Mouse (Mus musculus) telencephalon, adult 2 months (tissue): ENCODE results near the gene Flrt1.
"Not testable (repeated sequence)": the region's sequence is repeated elsewhere in the genome, so short reads cannot be mapped to it uniquely, and the experiment has no call there.

ENCODE experiments used
- DNase-seq: peaks from one replicate; pipeline ENCODE4 v3.0.0-alpha.2; 2011; ENCODE audit warnings: low read depth, low spot score

Gene Flrt1

GRCm38 (mm10) chr19:7103349-7103992 is 2.1 kb downstream of the Flrt1 start:
- no peak for DNase-seq

- DNase-seq = no peak
These were observed 3.5 kb downstream of the Flrt1 start for GRCm38 (mm10) chr19:7102039-7102438.

- no peak for DNase-seq
These were observed 5.8 kb downstream of the Flrt1 start for GRCm38 (mm10) chr19:7099620-7100155.

- no peak for DNase-seq
These were observed 12.8 kb downstream of the Flrt1 start for GRCm38 (mm10) chr19:7092756-7093155.

GRCm38 (mm10) chr19:7091448-7092050 is 14.0 kb downstream of the Flrt1 start:
- no peak for DNase-seq

GRCm38 (mm10) chr19:7090369-7091064 is 15.0 kb downstream of the Flrt1 start:
- no peak for DNase-seq

GRCm38 (mm10) chr19:7089842-7090251 is 15.7 kb downstream of the Flrt1 start:
- DNase-seq = no peak

GRCm38 (mm10) chr19:7089050-7089449 is 16.5 kb downstream of the Flrt1 start:
- no peak for DNase-seq

GRCm38 (mm10) chr19:7088558-7088957 is 17.0 kb downstream of the Flrt1 start:
- DNase-seq = no peak

GRCm38 (mm10) chr19:7084734-7085133 is 20.8 kb downstream of the Flrt1 start:
- no peak for DNase-seq

GRCm38 (mm10) chr19:7083035-7083794 is 22.3 kb downstream of the Flrt1 start:
- DNase-seq = peak; percentile 60

- peak; percentile 75 for DNase-seq
These were observed 23.8 kb downstream of the Flrt1 start for GRCm38 (mm10) chr19:7081516-7082266.

GRCm38 (mm10) chr19:7078271-7078670 is 27.3 kb downstream of the Flrt1 start:
- DNase-seq = no peak

GRCm38 (mm10) chr19:7077666-7078065 is 27.9 kb downstream of the Flrt1 start:
- DNase-seq = no peak

- not testable (repeated sequence) for DNase-seq
These were observed 30.2 kb downstream of the Flrt1 start for GRCm38 (mm10) chr19:7075336-7075735.

- DNase-seq = no peak
These were observed 31.3 kb downstream of the Flrt1 start for GRCm38 (mm10) chr19:7073997-7074781.

- DNase-seq = no peak
These were observed 33.3 kb downstream of the Flrt1 start for GRCm38 (mm10) chr19:7072221-7072620.

- DNase-seq = no peak
These were observed 34.8 kb downstream of the Flrt1 start for GRCm38 (mm10) chr19:7070775-7071174.

GRCm38 (mm10) chr19:7069781-7070763 is 35.5 kb downstream of the Flrt1 start:
- no peak for DNase-seq
